Mouse (Mus musculus) thymus, postnatal 36 days (tissue): ENCODE data around the gene Gm21887.
"Not testable (repeated sequence)": the region's sequence is repeated elsewhere in the genome, so short reads cannot be mapped to it uniquely, and the experiment has no call there.

Experiments used
- DNase-seq, 2 experiments: peaks; one replicate each; pipeline ENCODE4 v3.0.0; 2022; ENCODE audit warnings: mixed read lengths in 2 of 2

Gm21887 gene

DNA sequence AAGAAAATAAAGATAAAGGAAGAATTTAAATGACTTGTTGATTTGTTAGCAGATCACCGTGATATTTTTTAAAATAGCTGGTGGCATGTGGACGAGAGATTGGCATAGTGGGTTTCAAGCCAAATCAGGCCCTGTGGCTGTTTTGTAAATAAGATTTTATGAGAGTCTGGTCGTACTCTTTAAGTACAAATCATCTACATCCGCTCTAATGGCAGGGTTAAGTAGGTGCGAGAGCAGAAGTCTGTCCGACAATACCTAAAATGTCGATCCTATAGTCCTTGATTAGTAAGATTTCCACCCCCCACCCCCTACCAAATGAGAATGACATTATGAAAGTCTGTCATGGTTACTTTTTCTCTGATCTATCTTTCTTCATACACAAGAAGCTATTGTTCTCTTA lies 25.1 kb upstream of the Gm21887 start:
- DNase-seq, result not testable (repeated sequence)

DNA sequence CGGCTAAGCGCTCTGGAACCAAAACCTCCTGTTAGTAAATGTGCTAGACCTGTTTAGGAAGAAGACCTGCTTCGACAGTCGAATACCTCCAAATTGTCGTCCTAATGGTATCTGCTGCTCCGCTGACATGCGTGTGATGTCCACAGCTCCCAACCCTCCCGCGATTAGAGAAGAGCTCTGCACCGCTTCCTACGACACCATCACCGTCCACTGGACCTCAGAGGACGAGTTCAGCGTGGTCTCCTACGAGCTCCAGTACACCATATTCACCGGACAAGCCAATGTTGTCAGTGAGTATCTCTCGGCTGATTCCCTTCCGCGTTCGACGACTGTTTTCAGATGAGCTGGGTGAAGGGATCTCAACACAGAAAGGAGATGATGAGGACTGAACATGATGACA lies 24.6 kb upstream of the Gm21887 start:
- DNase-seq, result not testable (repeated sequence)

DNA sequence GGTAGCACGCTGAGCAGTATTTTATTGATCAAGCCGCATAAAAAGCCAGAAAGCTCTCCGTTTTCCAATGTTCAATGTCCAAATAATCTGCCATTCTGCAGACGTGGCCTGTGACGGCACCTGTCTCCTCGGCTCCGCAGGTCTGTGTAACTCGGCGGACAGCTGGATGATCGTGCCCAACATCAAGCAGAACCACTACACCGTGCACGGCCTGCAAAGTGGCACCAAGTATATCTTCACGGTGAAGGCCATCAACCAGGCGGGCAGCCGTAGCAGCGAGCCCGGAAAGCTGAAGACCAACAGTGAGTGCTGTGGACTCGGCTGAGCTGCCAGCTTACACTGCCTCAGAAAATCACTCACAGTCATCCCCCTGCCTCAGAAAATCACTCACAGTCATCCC lies 23.7 kb upstream of the Gm21887 start:
- peak in 1 of 2 experiments; percentile 60 for DNase-seq

DNA sequence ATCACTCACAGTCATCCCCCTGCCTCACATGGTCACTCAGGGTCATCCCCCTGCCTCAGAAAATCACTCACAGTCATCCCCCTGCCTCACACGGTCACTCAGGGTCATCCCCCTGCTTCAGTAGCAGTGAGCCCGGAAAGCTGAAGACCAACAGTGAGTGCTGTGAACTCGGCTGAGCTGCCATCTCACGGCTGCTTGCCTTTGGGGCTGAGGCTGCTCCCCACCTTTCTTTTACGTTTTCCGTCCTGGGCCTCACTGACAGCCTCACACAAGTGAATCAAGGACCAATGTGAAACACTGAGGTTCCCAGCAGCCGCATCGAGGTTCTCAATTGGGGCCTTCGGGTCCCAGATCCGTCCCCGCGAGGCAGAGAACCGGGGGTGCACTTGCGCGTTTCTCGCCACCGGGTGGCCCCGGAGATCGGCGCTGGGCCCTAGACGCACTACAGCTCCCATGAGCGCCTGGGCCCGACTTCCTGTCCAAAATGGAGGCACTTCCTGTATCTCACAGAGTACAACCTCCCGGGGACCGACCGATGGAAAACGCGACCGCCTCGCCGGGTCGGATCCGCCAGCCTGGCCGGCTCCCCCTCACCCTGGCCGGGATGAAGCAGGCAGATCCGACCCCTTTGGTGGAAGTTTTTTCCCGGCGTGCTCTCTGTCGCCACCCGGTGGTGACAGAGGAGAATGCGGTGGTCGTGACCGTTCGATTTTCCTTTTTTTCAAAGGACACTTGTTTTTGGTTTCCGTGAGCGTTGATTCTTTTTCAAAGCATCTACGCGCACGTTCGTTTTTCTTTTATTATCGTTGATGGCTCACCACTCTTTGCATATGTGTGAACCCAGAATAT lies 22.7 kb upstream of the Gm21887 start:
- DNase-seq, result peak; percentile 92 to 93

DNA sequence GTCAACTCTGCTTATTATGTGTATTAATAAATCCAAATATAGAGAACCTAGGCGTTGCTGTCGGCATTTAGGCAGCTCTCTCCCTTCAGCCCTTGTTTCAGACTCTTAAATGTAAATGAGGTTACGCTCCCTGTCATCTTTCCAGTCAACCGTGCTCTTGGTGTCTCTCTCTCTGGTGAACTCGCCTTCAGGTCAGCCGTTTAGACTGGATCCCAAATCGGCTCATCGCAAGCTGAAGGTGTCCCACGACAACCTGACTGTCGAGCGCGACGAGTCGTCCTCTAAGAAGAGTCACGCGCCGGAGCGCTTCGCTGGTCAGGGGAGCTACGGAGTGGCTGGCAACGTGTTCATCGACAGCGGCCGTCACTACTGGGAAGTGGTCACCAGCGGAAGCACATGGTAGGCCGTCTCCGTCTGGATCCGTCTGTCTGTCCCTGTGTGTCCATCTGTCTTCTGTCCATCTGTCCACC lies 22.1 kb upstream of the Gm21887 start:
- DNase-seq, result peak; percentile 54 to 72

DNA sequence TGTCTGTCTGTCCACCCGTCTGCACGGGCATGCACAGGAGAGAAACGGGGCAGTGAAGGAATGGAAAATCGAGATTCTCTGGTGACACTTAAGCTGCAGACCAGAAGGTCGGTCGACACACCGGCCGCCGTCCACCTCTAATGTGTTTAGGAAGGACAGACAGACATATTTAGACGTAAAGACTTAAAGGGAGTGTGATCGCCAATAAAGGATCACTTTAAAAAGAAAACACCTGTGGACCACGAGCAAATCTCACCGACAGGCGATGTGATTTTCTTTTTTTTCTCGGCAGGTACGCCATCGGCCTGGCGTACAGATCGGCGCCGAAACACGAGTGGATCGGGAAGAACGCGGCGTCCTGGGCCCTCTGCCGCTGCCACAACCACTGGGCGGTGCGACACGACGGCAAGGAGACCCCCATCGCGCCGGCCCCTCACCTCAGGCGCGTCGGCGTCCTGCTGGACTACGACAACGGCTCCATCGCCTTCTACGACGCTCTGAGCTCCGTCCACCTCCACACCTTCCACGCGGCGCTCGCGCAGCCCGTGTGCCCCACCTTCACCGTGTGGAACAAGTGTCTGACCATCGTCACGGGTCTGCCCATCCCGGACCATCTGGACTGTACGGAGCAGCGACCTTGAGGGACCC lies 20.8 kb upstream of the Gm21887 start:
- DNase-seq, result peak in 1 of 2 experiments; percentile 72

DNA sequence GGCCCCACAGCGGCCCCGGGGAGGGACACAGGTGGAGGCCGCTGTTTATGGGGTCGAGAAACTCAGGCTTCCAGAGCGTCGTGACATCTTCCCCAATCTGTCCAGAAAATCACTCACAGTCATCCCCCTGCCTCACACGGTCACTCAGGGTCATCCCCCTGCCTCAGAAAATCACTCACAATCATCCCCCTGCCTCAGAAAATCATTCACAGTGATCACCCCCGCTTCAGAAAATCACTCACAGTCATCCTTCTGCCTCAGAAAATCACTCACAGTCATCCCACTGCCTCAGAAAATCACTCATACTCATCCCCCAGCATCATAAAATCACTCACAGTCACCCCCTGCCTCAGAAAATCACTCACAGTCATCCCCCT lies 20.3 kb upstream of the Gm21887 start:
- DNase-seq, result not testable (repeated sequence)

DNA sequence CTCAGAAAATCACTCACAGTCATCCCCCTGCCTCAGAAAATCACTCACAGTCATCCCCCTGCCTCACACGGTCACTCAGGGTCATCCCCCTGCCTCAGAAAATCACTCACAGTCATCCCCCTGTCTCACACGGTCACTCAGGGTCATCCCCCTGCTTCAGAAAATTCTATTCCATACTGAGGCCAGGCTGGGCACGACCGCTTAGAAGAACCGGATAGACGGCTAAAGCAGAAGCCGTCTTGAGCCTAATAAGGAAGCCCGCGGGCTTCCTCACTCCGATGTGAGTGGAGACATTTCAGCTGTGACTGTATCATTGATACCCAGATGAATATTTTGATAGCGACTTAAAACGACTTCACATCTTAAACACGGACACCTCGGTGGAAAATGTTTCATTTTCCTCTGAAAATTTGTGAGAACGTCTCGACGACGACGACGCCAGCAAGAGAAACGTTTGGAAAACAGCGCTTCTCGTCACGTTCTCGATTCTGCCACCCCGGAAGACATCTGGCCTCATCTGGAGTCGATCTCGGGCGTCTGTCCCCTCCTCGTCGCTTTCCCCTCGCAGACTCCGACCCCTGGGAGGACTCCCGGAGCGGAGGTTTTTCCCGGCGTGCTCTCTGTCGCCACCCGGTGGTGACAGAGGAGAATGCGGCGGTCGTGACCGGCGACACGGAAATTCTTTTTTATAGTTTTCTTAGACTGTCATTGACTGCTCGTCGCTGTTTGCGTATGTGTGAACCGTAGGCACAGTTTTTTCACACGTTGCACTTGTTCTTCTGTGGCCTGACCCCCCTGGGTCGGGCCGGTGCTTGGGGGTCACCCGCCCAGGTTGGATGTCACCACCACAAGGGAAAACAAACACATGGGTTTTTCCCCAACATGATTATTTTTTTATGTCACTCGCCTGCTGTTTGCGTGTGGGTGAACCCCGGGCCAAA lies 19.5 kb upstream of the Gm21887 start:
- peak; percentile 91 to 93 for DNase-seq

DNA sequence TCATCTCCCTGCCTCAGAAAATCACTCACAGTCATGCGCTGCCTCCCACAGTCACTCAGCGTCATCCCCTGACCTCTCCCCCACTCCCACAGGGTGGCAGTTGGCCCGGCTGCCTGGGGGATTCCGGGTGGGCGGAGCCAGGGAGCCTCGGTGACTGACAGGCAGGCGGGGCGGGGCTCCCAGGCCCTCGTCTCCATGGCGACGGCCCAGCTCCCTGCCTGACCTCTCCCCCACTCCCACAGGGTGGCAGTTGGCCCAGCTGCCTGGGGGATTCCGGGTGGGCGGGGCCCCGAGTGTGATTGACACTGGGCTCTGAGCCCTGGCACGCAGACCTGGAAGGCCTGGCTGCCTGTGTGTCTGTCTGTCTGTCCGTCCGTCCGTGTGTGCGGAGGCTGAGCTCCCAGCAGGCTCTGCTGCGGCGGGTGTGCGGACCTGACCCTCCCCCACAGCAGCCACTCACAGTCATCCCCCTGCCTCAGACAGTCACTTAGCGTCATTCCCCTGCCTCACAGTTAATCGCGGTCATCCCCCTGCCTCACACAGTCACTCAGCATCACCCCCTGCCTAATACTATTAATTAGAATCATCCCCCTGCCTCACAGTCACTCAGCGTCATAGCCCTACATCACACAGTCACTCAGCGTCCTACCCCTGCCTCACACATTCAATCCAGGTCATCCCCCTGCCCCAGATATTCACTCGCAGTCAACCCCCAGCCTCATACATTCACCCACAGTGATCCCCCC lies 18.2 kb upstream of the Gm21887 start:
- DNase-seq, result peak; percentile 100

DNA sequence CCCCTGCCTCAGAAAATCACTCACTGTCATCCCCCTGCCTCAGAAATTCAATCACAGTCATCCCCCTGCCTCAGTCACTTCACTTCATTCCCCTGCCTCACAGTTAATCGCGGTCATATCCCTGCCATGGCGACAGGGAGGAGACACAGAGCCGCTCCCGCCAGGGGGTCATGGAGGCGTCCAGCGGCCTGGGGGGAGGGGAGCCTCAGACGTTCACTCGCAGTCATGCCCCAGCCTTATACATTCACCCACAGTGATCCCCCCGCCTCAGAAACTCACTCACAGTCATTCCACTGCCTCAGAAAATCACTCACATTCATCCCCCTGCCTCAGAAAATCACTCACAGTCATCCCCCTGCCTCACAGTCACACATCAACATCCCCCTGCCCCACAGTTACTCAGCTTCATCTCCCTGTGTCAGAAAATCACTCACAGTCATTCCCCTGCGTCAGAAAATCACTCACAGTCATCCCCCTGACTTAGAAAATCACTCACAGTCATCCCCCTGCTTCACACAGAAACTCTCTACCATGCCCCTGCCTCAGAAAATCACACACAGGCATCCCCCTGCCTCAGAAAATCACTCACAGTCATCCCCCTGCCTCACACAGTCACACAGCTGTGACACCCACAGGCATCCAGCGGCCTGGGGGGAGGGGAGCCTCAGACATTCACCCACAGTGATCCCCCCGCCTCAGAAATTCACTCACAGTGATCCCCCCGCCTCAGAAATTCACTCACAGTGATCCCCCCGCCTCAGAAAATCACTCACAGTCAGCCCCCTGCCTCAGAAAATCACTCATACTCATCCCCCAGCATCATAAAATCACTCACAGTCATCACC lies 17.2 kb upstream of the Gm21887 start:
- DNase-seq, result peak in 1 of 2 experiments; percentile 75

DNA sequence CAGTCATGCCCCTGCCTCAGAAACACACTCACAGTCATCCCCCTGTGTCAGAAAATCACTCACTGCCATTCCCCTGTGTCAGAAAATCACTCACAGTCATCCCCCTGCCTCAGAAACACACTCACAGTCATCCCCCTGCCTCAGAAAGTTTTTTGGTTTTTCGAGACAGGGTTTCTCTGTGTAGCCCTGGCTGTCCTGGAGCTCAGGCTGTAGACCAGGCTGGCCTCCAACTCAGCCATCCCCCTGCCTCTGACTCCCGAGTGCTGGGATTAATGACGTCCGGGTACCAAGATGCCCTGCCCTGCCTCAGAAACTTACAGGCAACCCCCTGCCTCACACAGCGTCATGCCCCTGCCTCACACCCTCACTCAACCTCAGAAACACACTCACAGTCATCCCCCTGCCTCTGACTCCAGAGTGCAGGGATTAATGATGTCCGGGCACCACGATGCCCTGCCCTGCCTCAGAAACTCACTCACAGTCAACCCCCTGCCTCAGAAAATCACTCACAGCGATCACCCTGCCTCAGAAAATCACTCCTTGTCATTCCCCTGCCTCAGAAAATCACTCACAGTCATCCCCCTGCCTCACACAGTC lies 16.4 kb upstream of the Gm21887 start:
- not testable (repeated sequence) for DNase-seq

DNA sequence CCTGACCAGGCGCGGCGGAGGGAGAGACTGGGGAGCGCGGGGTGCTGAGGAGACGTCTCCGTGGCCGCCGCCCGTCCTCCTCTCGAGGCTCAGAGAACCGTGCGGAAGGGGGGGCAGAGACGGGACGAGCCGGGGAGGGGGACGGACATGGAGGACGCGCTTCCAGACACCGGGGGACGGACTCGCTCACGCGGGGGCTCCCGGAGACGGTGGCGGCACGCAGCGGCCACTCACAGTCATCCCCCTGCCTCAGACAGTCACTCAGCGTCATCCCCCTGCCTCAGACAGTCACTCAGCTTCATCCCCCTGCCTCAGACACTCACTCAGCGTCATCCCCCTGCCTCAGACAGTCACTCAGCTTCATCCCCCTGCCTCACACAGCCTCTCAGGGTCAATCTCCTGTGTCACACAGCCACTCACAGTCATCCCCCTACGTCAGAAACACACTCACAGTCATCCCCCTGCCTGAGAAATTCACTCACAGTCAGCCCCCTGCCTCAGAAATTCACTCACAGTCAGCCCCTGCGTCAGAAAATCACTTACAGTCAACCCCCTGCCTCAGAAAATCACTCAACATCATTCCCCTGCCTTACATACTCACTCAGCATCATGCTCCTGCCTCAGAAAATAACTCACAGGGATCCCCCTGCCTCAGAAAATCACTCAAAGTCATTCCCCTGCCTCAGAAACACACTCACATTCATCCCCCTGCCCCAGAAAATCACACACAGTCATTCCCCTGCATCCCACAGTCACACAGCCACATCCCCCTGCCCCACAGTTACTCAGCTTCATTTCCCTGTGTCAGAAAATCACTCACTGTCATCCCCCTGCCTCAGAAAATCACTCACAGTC lies 15.2 kb upstream of the Gm21887 start:
- peak; percentile 60 to 79 for DNase-seq

DNA sequence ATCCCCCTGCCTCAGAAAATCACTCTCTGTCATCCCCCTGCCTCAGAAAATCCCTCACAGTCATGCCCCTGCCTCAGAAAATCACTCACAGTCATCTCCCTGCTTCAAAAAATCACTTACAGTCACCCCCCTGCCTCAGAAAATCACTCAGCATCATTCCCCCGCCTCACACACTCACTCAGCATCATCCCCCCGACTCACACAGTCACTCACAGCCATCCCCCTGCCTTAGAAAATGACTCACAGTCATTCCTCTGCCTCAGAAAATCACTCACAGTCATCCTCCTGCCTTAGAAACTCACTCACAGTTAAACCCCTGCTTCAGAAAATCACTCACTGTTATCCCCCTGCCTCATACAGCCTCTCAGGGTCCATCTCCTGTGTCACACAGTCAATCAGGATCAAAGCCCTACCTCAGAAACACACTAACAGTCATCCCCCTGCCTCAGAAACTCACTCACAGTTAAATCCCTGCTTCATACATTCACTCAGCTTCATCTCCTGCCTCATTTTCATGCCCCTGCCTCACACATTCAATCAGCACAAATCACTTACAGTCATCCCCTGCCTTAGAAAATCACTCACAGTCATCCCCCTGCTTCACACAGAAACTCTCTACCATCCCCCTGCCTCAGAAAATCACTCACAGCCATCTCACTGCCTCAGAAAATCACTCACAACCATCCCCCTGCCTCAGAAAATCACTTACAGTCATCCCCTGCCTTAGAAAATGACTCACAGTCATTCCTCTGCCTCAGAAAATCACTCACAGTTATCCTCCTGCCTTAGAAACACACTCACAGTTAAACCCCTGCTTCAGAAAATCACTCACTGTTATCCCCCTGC lies 14.4 kb upstream of the Gm21887 start:
- DNase-seq, result not testable (repeated sequence)

DNA sequence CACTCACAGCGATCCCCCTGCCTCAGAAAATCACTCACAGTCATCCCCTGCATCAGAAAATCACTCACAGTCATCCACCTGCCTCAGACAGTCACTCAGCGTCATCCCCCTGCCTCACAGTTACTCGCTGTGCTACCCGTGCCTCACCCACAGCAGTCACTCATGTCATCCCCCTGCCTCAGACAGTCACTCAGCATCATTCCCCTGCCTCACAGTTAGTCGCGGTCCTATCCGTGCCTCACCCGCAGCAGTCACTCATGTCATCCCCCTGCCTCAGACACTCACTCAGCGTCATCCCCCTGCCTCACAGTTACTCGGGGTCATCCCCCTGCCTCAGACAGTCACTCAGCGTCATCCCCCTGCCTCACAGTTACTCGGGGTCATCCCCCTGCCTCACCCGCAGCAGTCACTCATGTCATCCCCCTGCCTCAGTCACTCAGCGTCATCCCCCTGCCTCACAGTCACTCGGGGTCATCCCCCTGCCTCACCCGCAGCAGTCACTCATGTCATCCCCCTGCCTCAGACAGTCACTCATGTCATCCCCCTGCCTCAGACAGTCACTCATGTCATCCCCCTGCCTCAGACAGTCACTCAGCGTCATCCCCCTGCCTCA lies 13.4 kb upstream of the Gm21887 start:
- DNase-seq, result not testable (repeated sequence)

DNA sequence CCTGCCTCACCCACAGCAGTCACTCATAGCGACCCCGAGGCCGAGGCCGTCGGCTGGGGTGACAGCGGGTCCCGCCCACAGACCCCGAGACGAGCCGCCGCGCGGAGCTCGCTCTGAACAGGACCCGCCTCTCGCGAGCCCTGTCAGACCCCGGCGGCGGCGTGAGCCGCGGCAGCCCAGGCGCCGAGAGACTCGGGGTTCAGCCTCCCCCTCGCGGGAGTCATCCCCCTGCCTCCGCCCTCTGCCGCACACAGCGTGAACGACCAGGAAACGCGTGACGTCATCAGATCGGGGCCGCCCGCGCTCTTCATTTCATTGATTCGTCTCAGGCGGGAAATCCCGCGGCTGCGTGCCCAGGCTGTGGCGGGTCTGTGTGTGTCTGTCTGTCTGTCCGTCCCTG lies 12.5 kb upstream of the Gm21887 start:
- peak; percentile 92 to 96 for DNase-seq

DNA sequence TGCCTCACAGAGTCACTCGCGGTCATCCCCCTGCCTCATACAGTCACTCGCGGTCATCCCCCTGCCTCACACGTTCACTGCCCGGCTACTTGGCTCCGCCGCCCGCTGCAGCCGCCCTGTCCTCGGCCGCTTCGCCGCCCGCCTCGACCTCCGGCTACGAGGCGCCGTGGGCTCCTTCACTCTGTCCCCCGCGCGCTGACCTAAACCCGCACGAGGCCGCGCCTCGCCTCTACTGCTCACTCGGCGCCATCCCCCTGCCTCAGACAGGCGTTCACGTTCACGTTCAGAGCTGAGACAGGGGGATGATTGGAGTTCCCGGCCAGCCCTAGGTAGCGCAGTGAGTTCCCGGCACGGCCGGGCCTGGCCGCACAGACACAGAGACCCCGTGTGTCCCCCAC lies 12.0 kb upstream of the Gm21887 start:
- DNase-seq, result not testable (repeated sequence)

DNA sequence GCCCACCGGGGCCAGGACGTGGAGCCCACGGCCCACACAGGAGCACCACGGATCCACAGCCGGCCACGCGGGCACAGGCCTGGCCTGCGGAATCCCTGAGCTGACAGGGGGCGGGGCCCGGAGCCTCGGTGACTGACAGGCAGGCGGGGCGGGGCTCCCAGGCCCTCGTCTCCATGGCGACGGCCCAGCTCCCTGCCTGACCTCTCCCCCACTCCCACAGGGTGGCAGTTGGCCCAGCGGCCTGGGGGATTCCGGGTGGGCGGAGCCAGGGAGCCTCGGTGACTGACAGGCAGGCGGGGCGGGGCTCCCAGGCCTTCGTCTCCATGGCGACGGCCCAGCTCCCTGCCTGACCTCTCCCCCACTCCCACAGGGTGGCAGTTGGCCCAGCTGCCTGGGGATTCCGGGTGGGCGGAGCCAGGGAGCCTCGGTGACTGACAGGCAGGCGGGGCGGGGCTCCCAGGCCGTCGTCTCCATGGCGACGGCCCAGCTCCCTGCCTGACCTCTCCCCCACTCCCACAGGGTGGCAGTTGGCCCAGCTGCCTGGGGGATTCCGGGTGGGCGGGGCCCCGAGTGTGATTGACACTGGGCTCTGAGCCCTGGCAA lies 11.5 kb upstream of the Gm21887 start:
- DNase-seq, result peak; percentile 100
